Mouse (Mus musculus) hindbrain, embryonic 14.5 days (tissue): Measurements from ENCODE around the gene Vps37d. TPM values are rescaled to one million over a fixed set of nuclear protein-coding genes. Genes with fewer than 3 reads are reported as not detected.

Experiments used
- ATAC-seq: fragments of 200-750 bp; cut with Nextera tagmentation; 2 replicates; pipeline ENCODE4 v1.8.0; 2017; ENCODE audit warnings: moderate number of reproducible peaks, mild to moderate bottlenecking, moderate TSS enrichment, moderate library complexity; ENCODE audit not compliant: low FRiP score
- DNase-seq: peaks from one replicate; pipeline ENCODE4 v3.0.0-alpha.2; 2015; ENCODE audit warnings: low spot score
- H3K27ac ChIP-seq: fragments of 300-500 bp; sonication (generic); 2 replicates; pipeline ENCODE4 v1.5.1; 2014; ENCODE audit warnings: mild to moderate bottlenecking, moderate library complexity
- H3K27me3 ChIP-seq: fragments of 300-500 bp; sonication (generic); 2 replicates; pipeline ENCODE4 v1.6.1; 2014; ENCODE audit warnings: mild to moderate bottlenecking, low read length, mixed read lengths; ENCODE audit not compliant: control insufficient read depth, insufficient read depth
- H3K36me3 ChIP-seq: fragments of 300-500 bp; sonication (generic); replicated peaks from 2 replicates; pipeline ENCODE4 v1.6.1; 2014; ENCODE audit not compliant: control insufficient read depth, insufficient read depth
- H3K4me1 ChIP-seq: fragments of 300-500 bp; sonication (generic); replicated peaks from 2 replicates; pipeline ENCODE4 v1.6.1; 2014; ENCODE audit warnings: antibody characterized with exemption, low read length, mixed read lengths; ENCODE audit not compliant: control insufficient read depth, insufficient read depth
- H3K4me2 ChIP-seq: fragments of 300-500 bp; sonication (generic); replicated peaks from 2 replicates; pipeline ENCODE4 v1.6.1; 2014; ENCODE audit warnings: mild to moderate bottlenecking, moderate library complexity
- H3K4me3 ChIP-seq: fragments of 300-500 bp; sonication (generic); replicated peaks from 2 replicates; pipeline ENCODE4 v1.5.1; 2014; ENCODE audit warnings: mild to moderate bottlenecking, low read length
- H3K9ac ChIP-seq: fragments of 300-500 bp; sonication (generic); 2 replicates; pipeline ENCODE4 v1.6.1; 2014
- H3K9me3 ChIP-seq: fragments of 300-500 bp; sonication (generic); 2 replicates; pipeline ENCODE4 v1.6.1; 2016; ENCODE audit warnings: low read length; ENCODE audit not compliant: control insufficient read depth
- WGBS: fragments of 180-500 bp; shearing (Covaris S2); extraction: QIAGEN DNeasy Blood & Tissue Kit; methylation state at CpG from one replicate; pipeline ENCODE4 v1.1.7; 2014; 5-methylcytosine and 5-hydroxymethylcytosine counted together
- polyA plus RNA-seq: library from polyadenylated mRNA; unstranded; fragments of >200 nt; fragmentation: Nextera tagmentation; extraction: Ambion mirVana; gene quantifications from 2 replicates; pipeline ENCODE4 v1.2.1, GENCODE M21; 2014

Vps37d gene
- polyA plus RNA-seq, 1 experiment from 2014 or later, result 32.9 TPM

GRCm38 (mm10) chr5:135109017-135109416 is 31.0 kb upstream of the Vps37d start:
- no peak overlapping the region for H3K9ac ChIP-seq
- WGBS, result 50% methylated on average over 6 of the region's 6 CpGs
- DNase-seq (no peak), ATAC-seq (no peak)
- no peak overlapping the region for H3K4me3 ChIP-seq
- no peaks in the 10 kb centered on the region for H3K9me3 ChIP-seq
- peaks cover 49% of the 10 kb centered on the region for H3K27me3 ChIP-seq
- 0 out of 2 replicates have a peak, but pooled peaks cover 13% of the 10 kb centered on the region for H3K4me1 ChIP-seq
- H3K4me2 ChIP-seq, result no peak overlapping the region
- H3K36me3 ChIP-seq, result no peaks in the 10 kb centered on the region
- H3K27ac ChIP-seq, result no peak overlapping the region

GRCm38 (mm10) chr5:135107521-135108501 is 29.7 kb upstream of the Vps37d start:
- H3K27ac ChIP-seq, result no peak overlapping the region
- ATAC-seq (no peak), DNase-seq (peak; percentile 39)
- H3K36me3 ChIP-seq, result no peaks in the 10 kb centered on the region
- 10% methylated on average over 40 of the region's 40 CpGs for WGBS
- no peaks in the 10 kb centered on the region for H3K9me3 ChIP-seq
- peak overlapping the region; percentile 88 for H3K4me2 ChIP-seq
- H3K9ac ChIP-seq, result no peak overlapping the region
- 0 out of 2 replicates have a peak, but pooled peaks cover 13% of the 10 kb centered on the region for H3K4me1 ChIP-seq
- H3K4me3 ChIP-seq, result peak overlapping the region; percentile 13; the same call in 1 of the 2 replicates
- peaks cover 49% of the 10 kb centered on the region for H3K27me3 ChIP-seq

GRCm38 (mm10) chr5:135106758-135107256 is 28.7 kb upstream of the Vps37d start:
- DNase-seq (peak; percentile 75), ATAC-seq (peak; percentile 79)
- under 1% methylated on average over 48 of the region's 48 CpGs for WGBS
- Histone ChIP-seq H3K9me3 (no peaks in the 10 kb centered on the region), H3K27ac (no peak overlapping the region), H3K4me3 (peak overlapping the region; percentile 44), H3K36me3 (no peaks in the 10 kb centered on the region), H3K4me1 (0 out of 2 replicates have a peak, but pooled peaks cover 13% of the 10 kb centered on the region), H3K27me3 (peaks cover 49% of the 10 kb centered on the region), H3K4me2 (peak overlapping the region; percentile 88), H3K9ac (peak overlapping the region; percentile 53)

GRCm38 (mm10) chr5:135103999-135104660 is 26.1 kb upstream of the Vps37d start:
- Histone ChIP-seq H3K4me3 (no peak overlapping the region), H3K9me3 (no peaks in the 10 kb centered on the region), H3K36me3 (no peaks in the 10 kb centered on the region), H3K27me3 (peaks cover 40% of the 10 kb centered on the region), H3K9ac (no peak overlapping the region), H3K27ac (no peak overlapping the region), H3K4me2 (no peak overlapping the region), H3K4me1 (0 out of 2 replicates have a peak, but pooled peaks cover 13% of the 10 kb centered on the region)
- 65% methylated on average over 11 of the region's 11 CpGs for WGBS
- DNase-seq (no peak), ATAC-seq (no peak)

- Histone ChIP-seq H3K4me2 (no peak overlapping the region), H3K27me3 (peaks cover 17% of the 10 kb centered on the region), H3K9me3 (no peaks in the 10 kb centered on the region), H3K36me3 (no peaks in the 10 kb centered on the region), H3K9ac (no peak overlapping the region), H3K4me3 (no peak overlapping the region), H3K27ac (no peak overlapping the region), H3K4me1 (no peaks in the 10 kb centered on the region)
- WGBS, result 71% methylated on average over 1 of the region's 1 CpGs
- no peak for DNase-seq
- ATAC-seq, result no peak
Measured at GRCm38 (mm10) chr5:135100981-135101380, 22.9 kb upstream of the Vps37d start.

GRCm38 (mm10) chr5:135089653-135090052 is 11.6 kb upstream of the Vps37d start, which contains the start of gene Mlxipl:
Mlxipl (plus strand) TSS chr5:135089890.
- H3K4me3 ChIP-seq, result no peak within 1 kb of the TSS
- peaks cover 38% of the 10 kb centered on the region for H3K27me3 ChIP-seq
- no peak within 1 kb of the TSS for H3K27ac ChIP-seq
- no peak for DNase-seq
- no peaks in the 10 kb centered on the region for H3K36me3 ChIP-seq
- no peak within 1 kb of the TSS for H3K9ac ChIP-seq
- WGBS, result 3% methylated on average over 39 of the region's 39 CpGs
- ATAC-seq, result no peak
- no peaks in the 10 kb centered on the region for H3K9me3 ChIP-seq
- no peak within 1 kb of the TSS for H3K4me2 ChIP-seq
- no peaks in the 10 kb centered on the region for H3K4me1 ChIP-seq

GRCm38 (mm10) chr5:135086871-135087270 is 8.8 kb upstream of the Vps37d start:
- ATAC-seq, result no peak
- H3K4me3 ChIP-seq, result no peak overlapping the region
- H3K36me3 ChIP-seq, result no peaks in the 10 kb centered on the region
- 82% methylated on average over 4 of the region's 4 CpGs for WGBS
- no peaks in the 10 kb centered on the region for H3K9me3 ChIP-seq
- H3K27ac ChIP-seq, result no peak overlapping the region
- DNase-seq, result no peak
- H3K4me1 ChIP-seq, result no peaks in the 10 kb centered on the region
- peaks cover 37% of the 10 kb centered on the region for H3K27me3 ChIP-seq
- no peak overlapping the region for H3K9ac ChIP-seq
- no peak overlapping the region for H3K4me2 ChIP-seq

- Histone ChIP-seq H3K4me3 (no peak overlapping the region), H3K4me1 (peaks cover 12% of the 10 kb centered on the region), H3K27me3 (no peaks in the 10 kb centered on the region), H3K27ac (no peak overlapping the region), H3K9me3 (no peaks in the 10 kb centered on the region), H3K4me2 (no peak overlapping the region), H3K9ac (no peak overlapping the region), H3K36me3 (peaks cover 9% of the 10 kb centered on the region)
- DNase-seq (no peak), ATAC-seq (no peak)
- 88% methylated on average over 5 of the region's 5 CpGs for WGBS
Measured at GRCm38 (mm10) chr5:135080539-135080938, 2.5 kb upstream of the Vps37d start.

GRCm38 (mm10) chr5:135079578-135079977 is 1.5 kb upstream of the Vps37d start:
- peaks cover 12% of the 10 kb centered on the region for H3K4me1 ChIP-seq
- no peak overlapping the region for H3K9ac ChIP-seq
- no peak overlapping the region for H3K27ac ChIP-seq
- ATAC-seq (no peak), DNase-seq (no peak)
- H3K4me3 ChIP-seq, result no peak overlapping the region
- no peaks in the 10 kb centered on the region for H3K27me3 ChIP-seq
- peaks cover 19% of the 10 kb centered on the region for H3K36me3 ChIP-seq
- no peaks in the 10 kb centered on the region for H3K9me3 ChIP-seq
- WGBS, result 95% methylated on average over 2 of the region's 2 CpGs
- H3K4me2 ChIP-seq, result no peak overlapping the region
